Mouse (Mus musculus): Measurements from ENCODE around the gene Wbp1l.

Gene Wbp1l

GRCm38 (mm10) chr19:46656151-46656840, 57.4 kb downstream of the Wbp1l start:
- DNase-seq (ENCODE audit: inconsistent age in 2 of 2, low spot score in 1 of 2): no peak

- peak in 1 of 2 experiments; percentile 68 for DNase-seq (ENCODE audit: inconsistent age in 2 of 2, low spot score in 1 of 2)
These were observed 58.6 kb downstream of the Wbp1l start for GRCm38 (mm10) chr19:46657339-46658020.

GRCm38 (mm10) chr19:46658348-46658747, 59.5 kb downstream of the Wbp1l start:
- DNase-seq (ENCODE audit: inconsistent age in 2 of 2, low spot score in 1 of 2): no peak

GRCm38 (mm10) chr19:46658851-46659250, 60.0 kb downstream of the Wbp1l start:
- DNase-seq (ENCODE audit: inconsistent age in 2 of 2, low spot score in 1 of 2): no peak

- DNase-seq (ENCODE audit: inconsistent age in 2 of 2, low spot score in 1 of 2): peak in 1 of 2 experiments; percentile 46
These were observed 62.6 kb downstream of the Wbp1l start for GRCm38 (mm10) chr19:46661511-46661910.

- peak in 1 of 2 experiments; percentile 43 for DNase-seq (ENCODE audit: inconsistent age in 2 of 2, low spot score in 1 of 2)
These were observed 63.3 kb downstream of the Wbp1l start for GRCm38 (mm10) chr19:46662214-46662613.

- peak in 1 of 2 experiments; percentile 41 for DNase-seq (ENCODE audit: inconsistent age in 2 of 2, low spot score in 1 of 2)
These were observed 63.9 kb downstream of the Wbp1l start for GRCm38 (mm10) chr19:46662784-46663183.

GRCm38 (mm10) chr19:46665474-46665873, 66.6 kb downstream of the Wbp1l start:
- DNase-seq (ENCODE audit: inconsistent age in 2 of 2, low spot score in 1 of 2): peak in 1 of 2 experiments; percentile 25

- DNase-seq (ENCODE audit: inconsistent age in 2 of 2, low spot score in 1 of 2): peak in 1 of 2 experiments; percentile 60
These were observed 68.4 kb downstream of the Wbp1l start for GRCm38 (mm10) chr19:46667300-46667699.

- no peak for DNase-seq (ENCODE audit: inconsistent age in 2 of 2, low spot score in 1 of 2)
These were observed 69.4 kb downstream of the Wbp1l start for GRCm38 (mm10) chr19:46668263-46668662.

GRCm38 (mm10) chr19:46669802-46670201, 70.9 kb downstream of the Wbp1l start:
- peak in 1 of 2 experiments; percentile 19 for DNase-seq (ENCODE audit: inconsistent age in 2 of 2, low spot score in 1 of 2)

GRCm38 (mm10) chr19:46670691-46671090, 71.8 kb downstream of the Wbp1l start:
- DNase-seq (ENCODE audit: inconsistent age in 2 of 2, low spot score in 1 of 2): peak; percentile 66 to 87

GRCm38 (mm10) chr19:46672766-46673418, 74.0 kb downstream of the Wbp1l start, which contains the start of gene Cyp17a1:
Gene Cyp17a1, minus strand, starts transcription at chr19:46673172.
- DNase-seq (ENCODE audit: inconsistent age in 2 of 2, low spot score in 1 of 2): peak; percentile 58 to 84

GRCm38 (mm10) chr19:46675641-46676040, 76.8 kb downstream of the Wbp1l start:
- DNase-seq (ENCODE audit: inconsistent age in 2 of 2, low spot score in 1 of 2): no peak

- DNase-seq (ENCODE audit: inconsistent age in 2 of 2, low spot score in 1 of 2): no peak
These were observed 81.0 kb downstream of the Wbp1l start for GRCm38 (mm10) chr19:46679720-46680383.

GRCm38 (mm10) chr19:46689460-46690372, 90.8 kb downstream of the Wbp1l start, which contains the start of gene Borcs7:
Gene Borcs7, plus strand, starts transcription at chr19:46689906.
- peak; percentile 89 to 97 for DNase-seq (ENCODE audit: inconsistent age in 2 of 2, low spot score in 1 of 2)

- DNase-seq (ENCODE audit: inconsistent age in 2 of 2, low spot score in 1 of 2): no peak
These were observed 91.5 kb downstream of the Wbp1l start for GRCm38 (mm10) chr19:46690387-46690786.

GRCm38 (mm10) chr19:46691078-46691477, 92.2 kb downstream of the Wbp1l start:
- no peak for DNase-seq (ENCODE audit: inconsistent age in 2 of 2, low spot score in 1 of 2)

- peak in 1 of 2 experiments; percentile 44 for DNase-seq (ENCODE audit: inconsistent age in 2 of 2, low spot score in 1 of 2)
These were observed 94.3 kb downstream of the Wbp1l start for GRCm38 (mm10) chr19:46693146-46693545.

- DNase-seq (ENCODE audit: inconsistent age in 2 of 2, low spot score in 1 of 2): no peak
These were observed 97.6 kb downstream of the Wbp1l start for GRCm38 (mm10) chr19:46696482-46696881.

Measured in adrenal gland, adult (tissue).